Mouse (Mus musculus) fat pad, adult 2 months (tissue): ENCODE measurements at regions not wholly inside any gene's neighbourhood (a gene's known extent, or its start where the extent isn't known, plus 50 kb on each side); places are given as distances from the start of the nearest gene placed in this dataset.
"Not testable (repeated sequence)": the region's sequence is repeated elsewhere in the genome, so short reads cannot be mapped to it uniquely, and the experiment has no call there.

Source experiments
- DNase-seq: peaks from one replicate; pipeline ENCODE4 v3.0.0-alpha.2; 2011; ENCODE audit warnings: low read depth, low spot score; ENCODE audit errors: extremely low read depth

DNA sequence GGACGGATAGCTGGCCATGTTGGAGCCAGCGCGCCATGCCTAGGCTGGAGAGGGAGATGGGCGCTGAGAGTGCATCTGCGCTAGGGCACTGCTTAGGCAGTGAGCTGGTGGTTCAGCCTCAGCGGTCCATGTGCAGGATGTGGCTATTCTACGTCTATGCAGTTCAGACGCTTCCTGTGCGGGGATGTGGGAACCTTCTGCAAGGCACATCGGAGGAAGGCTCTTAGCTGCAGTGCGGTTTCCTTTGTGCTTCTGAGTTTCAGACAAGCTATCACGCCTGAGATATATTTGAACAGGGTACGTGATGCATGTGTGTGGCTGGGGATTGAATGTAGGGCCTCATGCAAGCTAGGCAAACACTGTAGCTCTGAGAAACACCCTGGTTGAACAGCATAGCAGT, 54.4 kb upstream of the Lrpprc start:
- DNase-seq = no peak

DNA sequence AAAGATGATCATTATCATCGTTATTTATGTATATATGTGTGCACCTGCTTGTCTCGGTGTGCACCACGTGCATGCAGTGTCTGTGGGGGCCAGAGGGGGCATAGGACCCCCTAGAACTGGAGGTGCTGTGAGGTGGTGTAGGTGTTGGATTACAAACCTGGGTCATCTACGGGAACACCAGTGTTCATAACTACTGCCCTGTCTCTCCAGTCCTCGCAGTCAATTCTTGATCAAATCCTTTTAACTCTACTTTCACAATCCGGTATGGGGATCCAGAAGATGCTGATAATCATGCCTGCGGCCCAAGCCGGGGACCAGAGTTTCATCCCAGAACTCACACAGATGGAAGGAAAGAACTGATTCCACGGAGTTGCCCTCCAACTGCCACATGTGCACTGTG, 55.6 kb upstream of the Lrpprc start:
- no peak for DNase-seq

DNA sequence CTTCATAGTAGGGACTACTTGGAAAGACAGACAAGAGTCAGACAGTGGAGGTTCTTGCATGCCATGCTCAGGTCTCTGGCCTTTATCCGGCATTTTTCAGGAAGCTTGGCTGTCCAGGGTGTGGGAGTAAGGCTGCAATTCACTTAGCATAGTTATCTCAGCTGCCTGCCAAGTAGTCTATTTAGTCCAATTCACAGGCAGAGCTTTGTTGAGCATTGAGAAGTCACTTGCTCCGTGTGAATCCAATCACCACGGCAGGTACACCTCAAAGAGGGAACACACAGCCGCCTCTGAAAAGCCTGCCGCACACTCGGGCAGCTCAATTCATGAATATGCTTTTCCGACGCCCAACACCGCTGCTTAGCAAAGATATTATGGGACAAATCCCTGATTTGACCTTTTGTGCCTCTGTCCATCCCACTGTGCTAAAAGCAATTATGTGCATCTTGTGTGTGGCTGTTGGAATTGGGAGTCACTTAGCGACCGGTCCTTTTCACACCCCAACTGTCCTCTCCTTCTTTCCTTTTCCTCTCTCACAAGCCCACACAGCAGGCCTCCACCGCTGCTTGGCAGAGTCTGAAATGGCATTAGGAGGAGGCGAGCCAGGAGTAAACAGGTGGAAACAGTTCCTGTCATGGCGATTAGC, 57.9 kb upstream of the Lrpprc start:
- DNase-seq = no peak

DNA sequence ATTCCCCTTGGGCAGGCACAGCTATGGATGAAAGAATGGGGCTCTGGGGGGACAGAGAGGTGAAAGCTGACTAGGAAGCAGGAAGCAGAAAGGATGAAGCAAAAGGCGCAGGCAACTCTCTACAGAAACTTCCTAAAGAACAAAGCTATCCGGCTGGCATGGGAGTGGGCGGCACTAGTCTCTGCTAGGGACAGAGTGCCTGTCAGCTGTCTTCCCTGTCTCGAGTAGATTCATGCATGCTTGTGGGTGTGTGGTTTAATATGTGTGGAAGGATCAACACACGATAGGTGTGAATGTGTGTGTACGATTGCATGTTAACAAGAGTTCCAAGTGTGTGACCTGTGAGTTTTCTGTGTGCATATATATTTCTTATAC, 58.4 kb upstream of the Lrpprc start:
- no peak for DNase-seq

DNA sequence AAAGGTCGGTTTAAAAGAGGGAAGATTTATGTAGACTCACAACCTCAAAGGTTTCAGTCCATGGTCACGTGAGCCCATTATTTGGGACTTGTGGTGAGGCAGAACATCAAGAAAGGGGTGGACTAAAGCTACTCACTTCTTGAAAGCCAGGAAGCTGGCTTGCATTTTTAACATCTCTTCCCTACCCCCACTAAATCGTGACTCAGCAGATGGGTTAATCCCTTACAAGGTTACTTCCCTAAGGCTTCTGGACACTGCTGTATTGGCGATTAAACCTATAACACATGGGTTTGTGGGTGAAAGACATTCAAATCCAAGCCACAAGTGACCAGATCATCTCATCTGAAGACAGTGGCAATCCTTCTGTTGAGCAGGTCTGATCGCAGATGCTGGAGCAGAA, 59.9 kb upstream of the Lrpprc start:
- no peak for DNase-seq

DNA sequence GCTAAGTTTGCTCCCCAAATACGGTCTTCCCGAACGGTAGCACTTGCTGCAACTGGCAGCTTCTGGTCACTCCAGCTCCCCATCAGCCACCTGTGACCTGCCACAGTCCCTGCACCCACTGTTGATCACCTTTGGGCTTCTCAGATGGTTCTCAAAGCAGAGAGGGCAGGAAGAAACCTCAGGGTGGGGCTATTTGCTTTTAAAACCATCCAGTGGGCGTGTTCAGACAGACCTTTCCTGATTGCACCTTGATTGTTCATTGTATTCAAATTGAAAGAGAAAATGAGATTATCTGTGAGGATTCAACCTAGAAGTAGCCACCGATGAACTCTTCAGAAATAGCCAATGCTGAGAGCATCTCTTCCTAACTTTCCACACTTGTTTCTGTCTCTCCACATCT, 60.3 kb upstream of the Lrpprc start:
- DNase-seq = no peak

DNA sequence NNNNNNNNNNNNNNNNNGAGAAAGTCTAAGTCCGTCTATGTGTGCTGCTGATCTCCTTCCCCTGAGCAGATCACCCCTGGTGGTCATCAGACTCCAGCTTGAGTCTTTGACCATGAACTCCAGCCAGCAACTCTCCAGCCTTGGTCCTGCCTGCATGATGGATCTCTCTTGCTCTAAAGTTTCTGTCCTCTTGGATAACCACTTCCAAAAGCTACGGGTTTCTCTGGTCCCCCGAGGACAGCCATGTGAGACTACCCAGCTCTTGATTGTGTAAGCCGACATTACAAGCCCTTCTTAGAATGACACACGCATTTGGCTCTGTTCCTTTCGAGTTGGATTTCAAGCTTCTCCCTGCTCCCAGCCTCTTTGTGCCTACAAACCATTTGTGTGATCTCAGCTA, 66.4 kb upstream of the Lrpprc start:
- no peak for DNase-seq

DNA sequence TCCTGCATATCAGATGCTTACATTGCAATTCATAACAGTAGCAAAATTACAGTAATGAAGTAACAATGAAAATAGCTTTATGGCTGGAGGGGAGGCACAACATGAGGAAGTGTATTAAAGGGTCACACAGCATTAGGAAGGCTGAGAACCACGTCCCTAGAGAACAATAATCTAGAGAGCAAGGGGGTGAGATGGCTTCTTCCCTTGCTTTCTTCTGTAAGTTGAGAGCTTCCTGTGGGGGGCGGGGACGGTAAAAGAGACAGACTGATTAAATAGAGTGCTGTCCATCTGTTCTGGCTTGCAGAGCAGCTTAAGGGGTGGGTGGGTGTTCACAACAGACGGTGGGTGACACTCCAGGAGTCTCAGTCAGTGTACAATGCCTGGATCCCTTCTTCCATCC, 68.2 kb upstream of the Lrpprc start:
- DNase-seq = no peak

DNA sequence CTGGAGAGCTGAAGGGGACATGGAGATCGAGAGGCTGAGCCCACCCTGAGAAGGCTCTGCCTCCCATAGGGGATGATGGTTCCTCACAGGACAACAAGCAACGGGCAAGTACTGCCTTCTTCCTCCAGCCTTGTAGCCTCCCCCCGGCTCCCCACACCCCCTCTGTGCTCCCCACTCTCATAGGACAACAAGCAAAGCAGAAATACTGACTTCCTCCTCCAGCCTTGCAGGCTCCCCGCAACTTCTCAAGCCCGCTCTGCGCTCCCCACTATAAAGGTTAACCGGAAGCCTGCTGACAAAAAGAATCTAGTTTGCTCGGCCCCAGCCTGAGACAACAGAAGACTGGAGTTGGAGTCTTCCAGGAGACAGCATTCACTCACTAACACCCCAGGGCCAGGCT, 69.3 kb upstream of the Lrpprc start:
- DNase-seq = no peak

DNA sequence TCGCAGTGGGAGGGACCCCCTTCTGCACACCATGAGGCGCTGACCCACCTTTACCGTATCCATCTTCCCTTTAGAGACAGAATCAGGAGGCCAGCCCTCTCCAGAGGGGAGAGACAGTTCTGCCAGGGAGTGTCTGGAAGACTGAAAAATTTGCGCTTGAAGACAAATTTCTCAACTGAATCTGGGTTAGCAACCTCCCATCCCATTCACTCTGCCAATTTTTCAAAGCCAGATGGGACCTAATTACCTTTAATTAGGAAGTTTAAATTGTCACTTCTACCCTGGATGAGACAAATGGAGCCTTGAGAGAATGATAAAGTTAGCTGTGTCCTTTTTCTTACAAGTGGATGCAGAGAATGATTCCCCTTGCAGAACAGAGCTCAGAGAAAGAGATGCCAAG, 70.2 kb upstream of the Lrpprc start:
- DNase-seq = no peak

DNA sequence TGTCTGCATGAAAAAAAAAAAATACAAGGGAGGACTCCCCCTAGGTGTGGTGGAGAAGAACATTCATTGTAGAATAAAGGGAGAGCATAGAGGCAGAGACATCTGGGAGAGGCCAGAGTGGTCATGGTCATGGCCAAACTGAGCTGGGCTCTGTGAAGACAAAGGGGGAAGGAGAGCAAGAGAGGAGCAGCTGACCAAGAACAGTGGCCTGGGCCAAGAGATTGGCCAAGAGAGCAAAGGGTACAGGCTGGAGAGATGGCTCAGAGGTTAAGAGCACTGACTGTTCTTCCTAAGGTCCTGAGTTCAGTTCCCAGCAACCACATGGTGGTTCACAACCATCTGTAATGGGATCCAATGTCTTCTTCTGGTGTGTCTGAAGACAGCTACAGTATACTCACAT, 73.6 kb upstream of the Lrpprc start:
- not testable (repeated sequence) for DNase-seq

DNA sequence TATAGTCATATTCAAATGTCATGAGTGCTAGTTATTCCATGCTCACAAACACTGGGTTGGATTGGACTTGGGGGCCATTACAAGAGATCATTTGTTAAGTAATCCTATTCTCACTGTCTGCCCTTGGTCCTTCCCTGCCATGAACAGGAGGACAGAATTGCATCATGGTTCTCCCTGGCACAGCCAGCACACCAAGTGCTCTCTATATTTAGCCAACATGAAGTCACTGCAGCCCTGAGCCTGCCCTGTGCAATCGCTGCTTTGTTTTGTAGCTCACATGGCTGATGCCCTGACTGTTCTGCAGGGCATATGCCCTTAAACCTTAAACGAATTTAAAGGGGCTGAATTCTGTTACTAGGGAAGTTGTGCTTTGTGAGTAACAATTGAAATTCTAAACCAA, 74.6 kb upstream of the Lrpprc start:
- no peak for DNase-seq

DNA sequence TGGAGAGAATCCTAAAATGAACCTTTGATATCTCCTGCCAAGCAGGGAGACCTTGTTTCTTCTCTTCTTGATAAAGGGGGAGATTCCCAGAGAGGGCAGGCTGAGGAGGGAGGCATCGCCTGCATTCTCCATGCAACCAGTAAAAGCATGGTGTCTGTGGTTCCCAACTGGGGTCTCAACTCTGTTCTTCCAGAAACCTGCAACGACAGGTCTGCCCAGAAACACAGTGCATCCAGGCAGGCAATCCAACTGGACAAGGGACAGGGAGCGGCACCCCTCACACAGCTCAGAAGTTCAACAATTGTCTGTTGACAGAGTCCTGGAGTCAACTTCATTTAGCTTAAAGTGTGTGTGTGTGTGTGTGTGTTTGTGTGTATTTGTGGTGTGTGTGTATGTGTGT, 75.0 kb upstream of the Lrpprc start:
- no peak for DNase-seq

DNA sequence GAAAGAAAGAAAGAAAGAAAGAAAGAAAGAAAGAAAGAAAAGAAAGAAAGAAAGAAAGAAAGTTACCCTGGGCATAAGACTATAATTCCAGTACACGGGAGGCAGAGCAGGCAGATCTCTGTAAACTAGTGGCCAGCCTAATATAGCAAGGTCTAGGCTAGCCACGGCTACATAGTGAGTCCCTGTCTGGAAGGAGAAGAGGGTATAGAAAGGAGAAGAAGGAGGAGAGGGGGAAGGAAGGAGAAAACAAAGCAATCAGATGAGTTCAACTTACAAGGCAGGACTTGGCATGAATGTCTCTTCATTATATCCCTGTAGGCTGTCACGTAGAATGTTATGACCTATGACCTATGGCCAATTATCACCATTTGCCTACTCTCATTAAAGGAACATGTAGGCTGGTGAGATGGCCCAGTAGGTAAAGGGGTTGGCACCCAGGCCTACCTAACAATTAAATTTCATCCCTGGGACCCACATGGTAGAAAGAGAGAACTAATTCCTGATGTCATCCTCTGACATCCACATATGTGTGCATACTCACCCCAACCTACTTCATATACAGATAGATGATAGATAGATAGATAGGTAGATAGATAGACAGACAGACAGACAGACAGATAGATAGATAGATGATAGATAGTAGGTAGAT, 78.6 kb upstream of the Lrpprc start:
- DNase-seq = no peak

DNA sequence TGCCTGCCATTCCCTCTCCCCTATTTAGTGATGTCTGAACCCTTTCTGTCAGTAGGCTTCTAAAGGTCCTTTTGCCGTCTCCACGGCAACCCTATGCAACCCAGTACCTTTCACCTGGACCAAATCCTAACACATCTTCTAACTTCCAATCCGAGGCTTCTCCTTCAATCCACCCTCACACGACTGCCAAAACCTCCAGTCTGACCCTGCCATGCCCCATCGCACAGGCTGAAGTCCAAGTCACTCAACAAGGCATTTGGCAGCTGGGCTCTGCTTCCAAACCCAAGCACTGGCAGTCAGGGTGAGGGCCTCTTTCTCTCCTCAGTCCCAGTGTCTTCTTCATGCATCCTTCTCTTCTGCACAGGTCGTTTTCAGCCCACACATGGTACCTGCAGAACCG, 83.0 kb upstream of the Lrpprc start:
- no peak for DNase-seq

DNA sequence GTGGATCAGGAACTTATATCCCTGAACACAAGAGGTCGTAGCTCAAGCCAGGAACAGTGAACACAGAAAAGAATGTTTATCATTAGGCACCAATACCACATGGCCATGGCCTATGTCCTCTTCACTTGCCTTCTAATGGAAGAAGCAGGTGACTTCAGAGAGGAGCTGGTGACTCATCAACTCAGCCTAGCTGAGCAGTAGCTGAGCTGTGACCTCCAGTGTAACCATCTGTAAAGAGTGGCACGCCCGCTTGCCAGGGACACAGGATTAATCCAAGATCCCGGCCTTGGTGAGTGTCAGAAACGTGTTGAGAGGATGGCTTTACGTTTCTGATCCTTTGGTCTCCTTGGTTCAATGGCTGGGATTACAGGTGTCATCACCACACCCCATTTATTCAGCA, 82.0 kb upstream of the Ppm1b start:
- DNase-seq = no peak

DNA sequence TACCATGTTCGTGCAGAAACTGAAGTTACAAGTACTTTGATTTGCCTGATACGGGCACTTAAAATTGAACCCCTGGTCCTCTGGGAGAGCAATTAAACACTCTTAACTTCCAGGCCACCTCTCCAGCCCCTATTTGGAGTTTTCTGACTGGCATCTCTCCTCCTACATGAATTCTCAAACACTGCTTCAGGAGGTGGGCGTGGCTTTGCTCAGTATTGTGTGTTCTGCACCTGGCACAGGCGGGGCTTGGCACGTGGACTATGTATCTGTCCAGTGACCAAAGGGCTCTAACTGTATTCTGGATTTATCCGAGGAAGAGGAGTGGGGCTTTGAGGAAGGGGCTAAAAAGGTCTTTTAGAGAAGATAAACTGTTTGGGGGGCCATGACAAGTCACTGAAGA, 81.5 kb upstream of the Ppm1b start:
- DNase-seq = no peak

DNA sequence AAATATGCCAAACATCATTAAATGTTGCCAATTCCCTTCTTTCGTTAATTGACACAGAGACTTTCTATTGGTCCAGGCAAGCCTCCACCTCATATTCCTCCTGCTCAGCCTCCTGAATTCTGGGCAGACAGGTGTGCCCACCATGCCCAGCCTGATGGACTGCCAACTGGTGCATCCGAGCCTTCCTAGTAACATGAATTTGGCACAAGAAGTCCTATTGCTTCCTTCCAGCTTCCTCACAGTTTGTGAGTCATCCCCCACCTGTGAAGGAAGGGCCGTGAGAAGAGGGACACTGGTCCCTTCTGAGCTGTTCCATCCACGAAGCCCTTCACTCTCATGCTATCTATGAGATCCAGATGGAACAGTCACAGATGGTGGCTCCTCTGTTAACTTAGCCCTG, 80.5 kb upstream of the Ppm1b start:
- no peak for DNase-seq

DNA sequence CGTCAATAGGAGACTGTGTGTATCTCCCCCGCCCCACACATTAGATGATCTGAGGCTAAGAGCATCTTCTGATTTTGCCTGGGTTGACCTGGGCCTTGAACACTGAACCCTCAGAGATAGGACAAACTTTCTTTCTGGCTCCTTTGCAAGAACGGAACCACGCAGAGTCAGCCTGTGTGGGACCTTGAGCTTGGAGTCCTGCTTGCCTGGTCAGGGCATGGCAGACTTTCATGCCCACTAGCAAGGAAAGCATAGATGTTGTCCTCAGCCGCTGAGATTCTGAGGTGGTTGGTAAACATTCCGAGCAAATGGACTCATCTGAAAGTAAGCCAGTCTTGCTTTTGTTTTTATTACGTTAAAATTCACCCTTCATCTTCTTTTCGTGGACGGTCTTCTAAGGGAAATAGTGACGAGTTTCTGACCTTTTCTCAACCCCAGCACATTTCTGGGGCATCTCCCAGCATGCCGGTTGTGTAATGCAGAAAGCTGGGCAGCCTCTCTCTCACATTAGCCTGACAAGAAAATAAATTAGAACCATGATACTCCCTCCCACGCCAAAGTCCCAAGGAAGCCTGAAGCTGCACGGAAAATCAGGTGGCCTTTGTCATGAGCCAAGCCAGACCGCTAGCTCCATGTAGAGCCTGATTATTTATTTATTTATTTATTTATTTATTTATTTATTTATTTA, 79.2 kb upstream of the Ppm1b start:
- peak; percentile 69 for DNase-seq

DNA sequence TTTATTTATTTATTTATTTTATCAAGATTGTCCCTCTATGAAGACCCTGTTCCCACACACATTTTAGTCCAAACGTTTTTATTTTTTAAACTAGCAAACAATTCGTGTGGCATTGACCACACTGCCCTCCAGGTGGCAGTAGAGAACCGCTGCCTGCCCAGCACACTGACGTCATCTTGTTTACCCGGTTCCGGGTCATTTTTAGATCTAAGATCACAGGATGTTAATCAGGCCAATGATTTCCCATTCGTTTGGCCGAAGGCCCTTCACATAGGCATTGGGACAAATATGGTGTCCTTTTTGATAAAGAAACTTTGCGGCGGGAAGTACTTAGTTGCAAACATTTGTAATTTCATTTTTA, 78.7 kb upstream of the Ppm1b start:
- no peak for DNase-seq

DNA sequence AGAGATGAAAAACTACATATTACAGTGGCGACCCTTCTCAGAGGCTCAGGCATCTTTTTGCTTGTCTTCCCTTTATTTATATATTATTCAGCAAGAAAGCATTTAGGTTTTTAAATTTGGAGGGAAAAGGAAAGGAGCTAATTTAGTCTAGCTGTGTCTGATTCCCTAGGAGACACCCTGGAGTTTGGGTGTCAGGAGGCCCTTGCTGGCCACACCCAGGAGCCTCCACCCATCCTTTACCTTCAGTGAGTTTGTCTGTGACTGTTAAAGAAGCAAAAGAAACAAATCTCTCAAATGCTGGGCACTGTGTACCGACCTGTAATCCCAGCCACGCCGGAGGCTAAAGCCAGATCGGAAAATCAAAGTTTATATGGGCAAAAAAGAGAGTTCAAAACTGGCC, 78.2 kb upstream of the Ppm1b start:
- no peak for DNase-seq

DNA sequence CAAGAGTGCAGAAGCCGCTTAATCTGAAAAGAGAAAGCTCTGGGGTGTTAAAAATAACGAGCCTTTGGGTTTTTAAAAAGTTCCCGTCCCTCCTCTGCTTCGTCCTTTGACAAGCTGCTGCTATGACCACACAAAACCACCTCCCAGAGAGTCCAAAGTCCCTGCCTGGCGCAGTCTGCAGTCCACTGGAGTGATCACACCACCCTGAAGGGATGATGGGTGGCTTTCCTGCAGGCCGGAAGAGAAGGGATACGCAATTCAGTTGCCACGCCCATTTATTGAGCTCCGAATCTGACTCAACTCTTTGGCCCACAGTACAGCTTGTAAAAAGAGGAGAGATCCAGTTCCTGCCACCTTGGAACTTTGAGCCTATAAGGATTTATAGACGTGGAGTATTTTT, 77.4 kb upstream of the Ppm1b start:
- no peak for DNase-seq

DNA sequence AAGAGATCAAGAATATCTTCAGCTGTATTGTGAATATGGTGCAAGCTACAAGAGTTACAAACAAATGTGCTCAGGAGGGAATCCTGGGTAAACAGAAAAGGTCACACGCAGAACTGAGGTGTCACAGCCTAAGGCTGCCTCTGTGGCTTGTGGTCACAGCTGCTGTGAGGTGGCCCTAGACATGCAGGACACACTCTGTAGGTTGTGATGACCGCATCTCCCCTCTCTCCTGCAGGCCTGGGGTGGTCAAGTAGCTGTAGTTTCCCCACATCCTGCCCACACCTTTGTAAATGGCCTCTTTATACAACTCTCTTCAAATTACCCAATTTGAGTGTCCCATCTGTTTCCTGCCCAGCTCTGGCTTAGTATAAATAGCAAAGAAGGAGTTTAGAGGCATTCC, 75.6 kb upstream of the Ppm1b start:
- DNase-seq = no peak
